Mouse (Mus musculus) E14TG2a.4 (cell line): ENCODE measurements around the gene Alms1.

Experiments used
- H3K27me3 ChIP-seq: 2 replicates; pipeline ENCODE4 v1.6.1; 2014; ENCODE audit warnings: low read length, control low read depth; ENCODE audit not compliant: insufficient read depth
- H3K36me3 ChIP-seq: 2 replicates; pipeline ENCODE4 v1.6.1; 2014; ENCODE audit warnings: low read length, control low read depth; ENCODE audit not compliant: insufficient read depth
- H3K4me1 ChIP-seq: replicated peaks from 2 replicates; pipeline ENCODE4 v1.6.1; 2014; ENCODE audit warnings: low read depth, low read length, control low read depth
- H3K4me3 ChIP-seq: replicated peaks from 2 replicates; pipeline ENCODE4 v1.5.1; 2014; ENCODE audit warnings: mild to moderate bottlenecking, low read length
- H3K9me3 ChIP-seq: 2 replicates; pipeline ENCODE4 v1.6.1; 2014; ENCODE audit warnings: low read length, control low read depth
- CTCF ChIP-seq: conservative IDR thresholded peaks from 2 replicates; pipeline ENCODE4 v1.5.1; 2014; ENCODE audit warnings: low read length
- NANOG ChIP-seq: IDR thresholded peaks from 2 replicates; pipeline ENCODE4 v1.6.1; 2014; ENCODE audit warnings: borderline replicate concordance, low read length, mixed read lengths
- POU5F1 ChIP-seq: IDR thresholded peaks from 2 replicates; pipeline ENCODE4 v1.6.1; 2014; ENCODE audit warnings: low read length, borderline replicate concordance

Alms1 gene

DNA sequence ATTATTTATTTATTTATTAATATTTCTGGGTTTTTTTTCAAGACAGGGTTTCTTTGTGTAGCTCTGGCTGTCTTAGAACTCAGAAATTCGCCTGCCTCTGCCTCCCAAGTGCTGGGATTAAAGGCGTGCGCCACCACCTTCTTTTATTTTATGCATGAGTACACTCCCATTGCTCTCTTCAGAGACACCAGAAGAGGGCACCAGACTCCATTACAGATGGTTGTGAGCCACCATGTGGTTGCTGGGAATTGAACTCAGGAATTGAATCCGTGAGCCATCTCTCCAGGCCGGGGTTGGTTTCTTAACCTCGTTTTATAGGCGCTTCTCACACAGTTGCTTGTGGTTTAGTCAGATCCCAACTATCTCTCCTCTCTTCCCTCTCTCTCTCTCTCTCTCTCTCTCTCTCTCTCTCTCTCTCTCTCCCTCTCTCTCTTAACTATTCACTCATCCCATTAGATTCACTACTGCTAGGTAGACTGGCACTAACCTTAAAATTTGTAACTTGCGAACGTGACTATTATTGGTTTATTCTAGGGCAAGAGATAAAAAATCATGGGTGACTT is 445 bp upstream of the Alms1 start:
- Histone ChIP-seq H3K27me3 (0 out of 2 replicates have a peak, but pooled peaks cover 2% of the 10 kb centered on the region), H3K4me3 (peak overlapping the region; percentile 95), H3K9me3 (no peaks in the 10 kb centered on the region), H3K4me1 (peaks cover 21% of the 10 kb centered on the region), H3K36me3 (no peaks in the 10 kb centered on the region)
- TF ChIP-seq CTCF (peak; percentile 57), POU5F1 (no peak), NANOG (no peak)

DNA sequence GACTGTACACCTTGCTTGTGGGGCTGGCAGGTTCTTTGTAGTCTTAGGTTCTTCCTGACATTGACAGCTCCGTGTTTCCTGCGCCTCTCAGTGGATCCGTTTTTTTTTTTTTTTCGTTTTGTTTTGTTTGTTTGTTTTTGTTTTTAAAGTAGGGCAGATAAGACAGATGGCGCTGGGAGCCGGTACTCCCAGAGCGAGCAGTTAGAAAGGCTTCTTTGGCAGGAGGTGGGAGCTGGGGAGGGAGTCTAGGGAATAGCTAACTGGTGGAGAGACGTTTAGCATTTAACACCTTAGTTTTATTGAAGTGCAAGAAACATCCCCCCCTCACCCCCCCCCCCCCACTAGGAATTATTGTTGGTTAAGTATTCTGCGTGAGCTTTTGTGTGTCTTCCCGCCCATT is 833 bp downstream of the Alms1 start:
- Histone ChIP-seq H3K9me3 (no peaks in the 10 kb centered on the region), H3K27me3 (no peaks in the 10 kb centered on the region), H3K36me3 (no peaks in the 10 kb centered on the region), H3K4me3 (peak overlapping the region; percentile 95), H3K4me1 (peaks cover 21% of the 10 kb centered on the region)
- TF ChIP-seq CTCF (no peak), POU5F1 (no peak), NANOG (no peak)

DNA sequence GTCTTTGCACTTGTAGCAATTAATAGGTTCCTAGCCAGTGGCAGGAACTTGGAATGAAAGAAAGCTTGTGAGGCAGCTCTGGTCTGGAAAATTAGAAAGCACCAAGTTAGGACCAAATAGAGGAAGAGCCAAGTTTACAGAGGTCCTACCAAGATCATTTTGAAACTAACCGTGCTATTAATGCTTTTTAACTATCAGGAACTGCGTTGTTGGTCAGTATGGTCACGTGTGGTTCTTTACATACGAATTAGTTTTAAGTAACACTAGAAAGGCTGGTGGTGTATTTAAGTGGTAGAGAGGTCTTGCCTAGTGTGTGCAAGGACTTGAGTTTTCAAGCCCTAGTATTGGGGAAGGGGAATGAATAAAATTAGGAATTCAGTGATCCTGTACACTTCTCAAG is 1.2 kb downstream of the Alms1 start:
- Histone ChIP-seq H3K4me3 (peak overlapping the region; percentile 95), H3K27me3 (no peaks in the 10 kb centered on the region), H3K4me1 (peaks cover 21% of the 10 kb centered on the region), H3K36me3 (no peaks in the 10 kb centered on the region), H3K9me3 (no peaks in the 10 kb centered on the region)
- TF ChIP-seq NANOG (no peak), CTCF (no peak), POU5F1 (no peak)

DNA sequence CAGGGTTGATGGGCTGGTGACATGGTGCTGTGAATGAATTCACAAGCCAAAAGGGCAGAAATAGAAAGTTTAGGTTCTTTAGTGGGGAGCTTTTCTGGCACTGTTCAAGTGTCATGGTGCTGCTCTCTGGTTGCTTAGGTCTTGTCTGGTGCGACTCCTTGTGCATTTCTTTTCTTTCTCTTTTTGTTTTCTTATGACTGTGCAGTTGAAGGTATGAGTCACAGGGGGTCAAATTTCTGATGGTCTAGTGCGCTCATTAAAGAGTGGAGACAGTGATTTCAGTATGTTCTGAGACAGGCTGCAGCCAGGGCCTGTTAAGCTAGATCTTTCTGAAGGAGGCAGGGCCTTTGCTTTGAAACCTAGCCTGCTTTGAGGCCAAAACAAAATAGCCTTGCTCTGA is 2.8 kb downstream of the Alms1 start:
- no peak for TF ChIP-seq CTCF
- TF ChIP-seq POU5F1: no peak
- no peak for TF ChIP-seq NANOG
- Histone ChIP-seq H3K4me3 (no peak overlapping the region), H3K9me3 (no peaks in the 10 kb centered on the region), H3K36me3 (no peaks in the 10 kb centered on the region), H3K27me3 (no peaks in the 10 kb centered on the region), H3K4me1 (peaks cover 21% of the 10 kb centered on the region)

DNA sequence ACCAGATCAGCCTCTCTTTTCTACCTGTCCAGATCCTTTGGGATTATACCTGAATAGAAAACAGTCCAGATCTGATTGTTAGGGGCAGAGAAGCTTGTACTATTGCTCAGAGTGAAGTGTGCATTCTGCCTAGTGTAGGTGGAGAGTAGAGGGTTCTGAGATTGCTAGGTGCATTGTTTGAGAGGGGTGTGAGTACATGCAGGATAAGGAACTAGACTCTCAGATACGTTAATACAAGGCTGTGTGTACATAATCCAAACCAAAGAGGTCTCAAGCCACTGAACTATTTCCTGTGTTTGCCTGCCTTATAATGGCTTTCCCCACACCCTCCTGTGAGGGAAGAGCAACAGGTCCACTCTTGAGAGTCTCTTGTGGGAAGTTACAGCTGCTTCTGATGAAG is 12.0 kb downstream of the Alms1 start:
- TF ChIP-seq NANOG: no peak
- Histone ChIP-seq H3K9me3 (no peaks in the 10 kb centered on the region), H3K36me3 (no peaks in the 10 kb centered on the region), H3K4me1 (peaks cover 4% of the 10 kb centered on the region; the same call in 1 of the 2 replicates), H3K27me3 (no peaks in the 10 kb centered on the region), H3K4me3 (no peak overlapping the region)

DNA sequence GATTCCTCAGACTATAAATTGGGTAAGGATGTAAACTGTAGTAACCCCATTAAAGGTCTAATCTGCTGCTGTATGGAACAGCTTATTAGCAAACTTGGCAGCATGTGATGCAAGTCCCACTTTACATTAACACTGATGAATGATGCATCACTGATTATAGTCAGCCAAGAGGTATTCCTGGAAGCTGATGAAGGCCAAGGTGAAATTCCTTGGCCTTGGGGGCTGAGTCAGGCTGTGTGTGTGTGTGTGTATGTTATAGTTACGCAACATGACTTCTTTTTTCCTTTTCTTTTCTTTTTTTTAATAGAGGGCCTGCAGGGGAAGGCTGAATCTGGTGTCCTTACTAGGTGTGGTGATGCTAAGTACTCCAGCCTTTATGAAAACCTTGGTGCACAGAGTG is 23.2 kb downstream of the Alms1 start:
- Histone ChIP-seq H3K4me1 (no peaks in the 10 kb centered on the region), H3K4me3 (no peak overlapping the region), H3K9me3 (no peaks in the 10 kb centered on the region), H3K36me3 (peaks cover 46% of the 10 kb centered on the region), H3K27me3 (no peaks in the 10 kb centered on the region)
- TF ChIP-seq NANOG (no peak), CTCF (no peak), POU5F1 (no peak)

DNA sequence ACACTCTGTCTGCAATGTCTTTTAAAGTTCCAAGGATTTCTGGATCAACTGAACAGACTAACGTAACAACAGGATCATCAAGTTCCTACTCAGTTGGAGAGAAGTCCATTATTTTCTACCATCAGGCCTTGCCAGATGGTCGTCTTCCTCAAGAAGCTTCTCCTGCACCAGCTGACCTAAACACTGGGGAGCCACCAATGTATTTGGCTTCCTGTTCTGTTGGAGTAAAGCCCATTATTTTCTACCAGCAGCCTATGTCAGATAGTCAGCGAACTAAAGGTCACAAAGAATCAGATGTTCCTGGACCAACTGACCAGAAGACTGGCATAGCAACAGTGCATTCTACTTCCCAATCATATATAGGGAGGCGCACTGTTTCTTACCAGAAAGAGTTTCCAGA is 33.5 kb downstream of the Alms1 start:
- no peaks in the 10 kb centered on the region for H3K4me1 ChIP-seq
- no peak for TF ChIP-seq POU5F1
- no peaks in the 10 kb centered on the region for H3K9me3 ChIP-seq
- H3K4me3 ChIP-seq: no peak overlapping the region
- H3K27me3 ChIP-seq: no peaks in the 10 kb centered on the region
- H3K36me3 ChIP-seq: peaks cover 83% of the 10 kb centered on the region

DNA sequence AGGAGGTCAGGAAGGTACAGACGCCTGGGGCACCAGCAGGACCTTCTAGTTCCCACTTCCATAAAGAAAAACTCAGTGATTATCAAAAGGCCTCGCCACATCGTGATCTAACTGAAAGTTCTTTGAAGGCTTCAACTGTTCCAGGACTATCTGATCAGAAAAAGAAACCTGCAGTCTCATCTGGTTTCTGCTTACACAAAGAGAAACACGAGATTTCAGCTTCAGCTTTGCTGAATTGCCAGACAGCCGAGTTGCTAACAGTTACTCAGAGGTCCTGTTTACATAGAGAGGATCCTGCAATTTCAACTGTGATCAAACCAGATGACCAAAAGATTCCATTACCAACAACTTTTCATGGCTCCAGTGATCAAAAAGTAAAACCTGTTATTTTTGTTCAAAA is 34.3 kb downstream of the Alms1 start:
- Histone ChIP-seq H3K27me3 (no peaks in the 10 kb centered on the region), H3K9me3 (no peaks in the 10 kb centered on the region), H3K4me3 (no peak overlapping the region), H3K36me3 (peaks cover 80% of the 10 kb centered on the region), H3K4me1 (no peaks in the 10 kb centered on the region)
- TF ChIP-seq NANOG (no peak), CTCF (no peak), POU5F1 (no peak)

DNA sequence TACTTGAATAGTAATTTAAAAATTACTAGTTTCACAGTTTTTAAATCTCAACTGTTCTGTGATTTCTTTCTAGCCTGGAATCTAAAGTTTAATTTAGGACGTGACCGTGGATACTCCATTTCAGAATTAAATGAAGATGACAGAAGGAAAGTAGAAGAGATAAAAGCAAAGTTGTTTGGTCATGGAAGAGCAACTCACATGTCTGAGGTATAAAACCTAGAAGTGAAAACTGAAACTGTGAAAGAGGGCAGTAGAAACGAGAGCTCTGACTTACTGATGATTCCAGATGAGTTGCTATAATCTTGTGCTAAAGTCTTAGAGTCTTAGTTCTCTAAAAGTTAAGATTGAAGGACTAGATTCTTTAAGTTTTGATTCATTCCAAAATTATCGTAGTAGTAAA is 37.2 kb downstream of the Alms1 start:
- Histone ChIP-seq H3K27me3 (no peaks in the 10 kb centered on the region), H3K9me3 (no peaks in the 10 kb centered on the region), H3K36me3 (peaks cover 84% of the 10 kb centered on the region), H3K4me1 (no peaks in the 10 kb centered on the region), H3K4me3 (no peak overlapping the region)
- no peak for TF ChIP-seq NANOG
- no peak for TF ChIP-seq CTCF
- no peak for TF ChIP-seq POU5F1
